Mouse (Mus musculus) adrenal gland, adult 18-20 months (tissue): Measurements from ENCODE around the gene Ube2f. TPM values are rescaled to one million over a fixed set of nuclear protein-coding genes. Genes with fewer than 3 reads are reported as not detected.

Experiments used
- DNase-seq, 2 experiments: peaks; one replicate each; pipeline ENCODE4 v3.0.0; 2021 to 2022; ENCODE audit warnings: low spot score in 2 of 2
- long read RNA-seq, 2 experiments: library from polyadenylated mRNA; stranded (forward); transcript quantifications; one replicate each; pipeline ENCODE4 v2.0.0; 2021
- total RNA-seq, 2 experiments: library from RNA; stranded (reverse); gene quantifications; 1 replicate in 1 of 2; 2 replicates in 1 of 2; pipeline ENCODE4 v1.2.3; 2021

Ube2f gene
- total RNA-seq: 100 to 1,000 TPM in 1 of 2 experiments, 10 to 100 TPM in 1; 92.7 to 117 TPM
- long read RNA-seq, experiment 1, full-length matches to known transcripts: 28 of 38 reads
- long read RNA-seq, experiment 1, partial matches to known transcripts: 0 of 38 reads
- long read RNA-seq, experiment 1, other reads (novel, unspliced or antisense): 10 of 38 reads
- long read RNA-seq, experiment 2, full-length matches to known transcripts: 91 of 114 reads
- long read RNA-seq, experiment 2, partial matches to known transcripts: 1 of 114 reads
- long read RNA-seq, experiment 2, other reads (novel, unspliced or antisense): 22 of 114 reads

- peak; percentile 86 for DNase-seq
Measured at GRCm38 (mm10) chr1:91249564-91250414, at the start of gene Ube2f. Gene Ube2f, plus strand, starts transcription at chr1:91250304.

- DNase-seq: no peak
Measured at GRCm38 (mm10) chr1:91201122-91201521, 49.0 kb upstream of the Ube2f start.

- DNase-seq: no peak
Measured at GRCm38 (mm10) chr1:91204221-91204765, 45.8 kb upstream of the Ube2f start.

- DNase-seq: no peak
Measured at GRCm38 (mm10) chr1:91205651-91206050, 44.5 kb upstream of the Ube2f start.

- DNase-seq: no peak
Measured at GRCm38 (mm10) chr1:91206336-91206735, 43.8 kb upstream of the Ube2f start.

- DNase-seq: no peak
Measured at GRCm38 (mm10) chr1:91206873-91207272, 43.2 kb upstream of the Ube2f start.

- no peak for DNase-seq
Measured at GRCm38 (mm10) chr1:91207334-91208074, 42.6 kb upstream of the Ube2f start.

- no peak for DNase-seq
Measured at GRCm38 (mm10) chr1:91209343-91209742, 40.8 kb upstream of the Ube2f start.

- DNase-seq: peak in 1 of 2 experiments; percentile 51
Measured at GRCm38 (mm10) chr1:91209785-91210184, 40.3 kb upstream of the Ube2f start.

GRCm38 (mm10) chr1:91211099-91211498, 39.0 kb upstream of the Ube2f start:
- DNase-seq: peak; percentile 36 to 45

GRCm38 (mm10) chr1:91211591-91212008, 38.5 kb upstream of the Ube2f start:
- DNase-seq: no peak

GRCm38 (mm10) chr1:91215264-91215663, 34.8 kb upstream of the Ube2f start:
- no peak for DNase-seq

- DNase-seq: no peak
Measured at GRCm38 (mm10) chr1:91215981-91216380, 34.1 kb upstream of the Ube2f start.

- DNase-seq: no peak
Measured at GRCm38 (mm10) chr1:91216504-91217267, 33.4 kb upstream of the Ube2f start.

GRCm38 (mm10) chr1:91219641-91220321, 30.3 kb upstream of the Ube2f start:
- no peak for DNase-seq

GRCm38 (mm10) chr1:91220322-91220672, 29.8 kb upstream of the Ube2f start:
- DNase-seq: no peak

GRCm38 (mm10) chr1:91226562-91226961, 23.5 kb upstream of the Ube2f start:
- no peak for DNase-seq

GRCm38 (mm10) chr1:91227381-91228054, 22.6 kb upstream of the Ube2f start:
- DNase-seq: no peak

GRCm38 (mm10) chr1:91231142-91231541, 19.0 kb upstream of the Ube2f start:
- no peak for DNase-seq
